Mouse (Mus musculus) thymus, adult 2 months (tissue): Measurements from ENCODE around the gene Aknad1. TPM values are rescaled to one million over a fixed set of nuclear protein-coding genes. Genes with fewer than 3 reads are reported as not detected.

Experiments
- DNase-seq: peaks from one replicate; pipeline ENCODE4 v3.0.0; 2021
- H3K27ac ChIP-seq: fragments of 200-500 bp; 2 replicates; pipeline ENCODE4 v1.5.1; 2012; ENCODE audit warnings: low read length, control low read depth; ENCODE audit not compliant: control insufficient read depth, insufficient read depth
- H3K27me3 ChIP-seq: fragments of 200-500 bp; 2 replicates; pipeline ENCODE4 v1.6.1; 2012; ENCODE audit warnings: mild to moderate bottlenecking, low read length, moderate library complexity, mixed read lengths; ENCODE audit not compliant: control insufficient read depth, insufficient read depth
- H3K36me3 ChIP-seq: fragments of 200-500 bp; 2 replicates; pipeline ENCODE4 v1.6.1; 2012; ENCODE audit warnings: mild to moderate bottlenecking, low read length, moderate library complexity; ENCODE audit not compliant: control insufficient read depth, insufficient read depth
- H3K4me1 ChIP-seq: fragments of 200-500 bp; replicated peaks from 2 replicates; pipeline ENCODE4 v1.6.1; 2012; ENCODE audit warnings: low read length; ENCODE audit not compliant: control insufficient read depth, insufficient read depth
- H3K4me3 ChIP-seq: fragments of 200-500 bp; 2 replicates; pipeline ENCODE4 v1.5.1; 2012; ENCODE audit warnings: mild to moderate bottlenecking, low read length, control low read depth, moderate library complexity; ENCODE audit not compliant: control insufficient read depth, insufficient read depth
- CTCF ChIP-seq: fragments of 200-500 bp; IDR thresholded peaks from 2 replicates; pipeline ENCODE4 v1.5.1; 2012; ENCODE audit warnings: mild to moderate bottlenecking, control low read depth, low read length, moderate library complexity, borderline replicate concordance; ENCODE audit not compliant: control insufficient read depth, poor library complexity, insufficient read depth; ENCODE audit errors: extremely low read depth
- POLR2A ChIP-seq: fragments of 200-500 bp; IDR thresholded peaks from 2 replicates; pipeline ENCODE4 v1.6.1; 2012; ENCODE audit warnings: mild to moderate bottlenecking, low read length, control low read depth, moderate library complexity; ENCODE audit not compliant: control insufficient read depth, poor library complexity, insufficient read depth; ENCODE audit errors: extremely low read depth
- WGBS: fragments of 180-500 bp; shearing (Covaris S2); methylation state at CpG from one replicate; pipeline ENCODE4 v1.1.7; 2018; 5-methylcytosine and 5-hydroxymethylcytosine counted together
- polyA plus RNA-seq: library from polyadenylated mRNA; depleted of rRNA; stranded (reverse); fragments of >200 nt; gene quantifications from 2 replicates; pipeline ENCODE4 v1.2.3, GENCODE M21; 2012

Gene Aknad1
- polyA plus RNA-seq, 1 experiment, result 0.05 TPM

- Histone ChIP-seq H3K36me3 (peaks cover 24% of the 10 kb centered on the region), H3K4me1 (0 out of 2 replicates have a peak, but pooled peaks cover 3% of the 10 kb centered on the region), H3K27me3 (no peaks in the 10 kb centered on the region), H3K27ac (no peak overlapping the region), H3K4me3 (no peak overlapping the region)
- TF ChIP-seq CTCF, result no peak
- no peak for TF ChIP-seq POLR2A
- DNase-seq, result no peak
Measured at GRCm38 (mm10) chr3:108792420-108792819, 53.0 kb downstream of the Aknad1 start.

DNA sequence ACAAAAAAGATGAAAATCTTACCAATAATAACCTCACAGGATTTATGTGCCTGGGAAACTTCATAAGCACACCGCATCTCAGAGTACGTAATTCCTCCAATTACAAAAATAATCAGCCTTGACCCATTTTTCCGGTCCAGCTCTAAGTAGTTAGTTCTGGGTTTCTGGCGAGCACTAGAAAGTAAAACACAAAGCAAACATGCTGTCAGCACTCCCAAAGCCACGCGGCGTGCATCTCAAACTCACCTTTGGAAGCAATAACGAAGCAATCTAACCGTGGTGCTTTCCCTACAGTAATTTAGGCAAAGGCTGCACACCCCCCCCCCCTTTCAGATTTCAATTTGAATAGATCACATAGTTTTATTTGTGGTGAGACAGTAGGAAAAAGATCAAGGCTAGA lies 55.3 kb downstream of the Aknad1 start:
- no peak overlapping the region for H3K27ac ChIP-seq
- no peaks in the 10 kb centered on the region for H3K27me3 ChIP-seq
- H3K36me3 ChIP-seq, result peaks cover 40% of the 10 kb centered on the region
- TF ChIP-seq POLR2A (no peak), CTCF (no peak)
- H3K4me3 ChIP-seq, result no peak overlapping the region
- 95% methylated on average over 9 of the region's 9 CpGs for WGBS
- 0 out of 2 replicates have a peak, but pooled peaks cover 3% of the 10 kb centered on the region for H3K4me1 ChIP-seq
- no peak for DNase-seq

GRCm38 (mm10) chr3:108795554-108796299 lies 56.3 kb downstream of the Aknad1 start:
- Histone ChIP-seq H3K4me3 (no peak overlapping the region), H3K36me3 (peaks cover 50% of the 10 kb centered on the region), H3K27me3 (no peaks in the 10 kb centered on the region), H3K4me1 (0 out of 2 replicates have a peak, but pooled peaks cover 3% of the 10 kb centered on the region), H3K27ac (0 out of 2 replicates have a peak overlapping the region, but pooled peaks have one; percentile 31)
- 49% methylated on average over 7 of the region's 7 CpGs for WGBS
- DNase-seq, result no peak
- TF ChIP-seq POLR2A (no peak), CTCF (no peak)

GRCm38 (mm10) chr3:108796386-108796785 lies 56.9 kb downstream of the Aknad1 start:
- TF ChIP-seq POLR2A (no peak), CTCF (no peak)
- Histone ChIP-seq H3K27ac (peak overlapping the region; percentile 16; the same call in 1 of the 2 replicates), H3K27me3 (no peaks in the 10 kb centered on the region), H3K36me3 (peaks cover 56% of the 10 kb centered on the region), H3K4me1 (0 out of 2 replicates have a peak, but pooled peaks cover 3% of the 10 kb centered on the region), H3K4me3 (no peak overlapping the region)
- 95% methylated on average over 4 of the region's 4 CpGs for WGBS
- DNase-seq, result no peak

DNA sequence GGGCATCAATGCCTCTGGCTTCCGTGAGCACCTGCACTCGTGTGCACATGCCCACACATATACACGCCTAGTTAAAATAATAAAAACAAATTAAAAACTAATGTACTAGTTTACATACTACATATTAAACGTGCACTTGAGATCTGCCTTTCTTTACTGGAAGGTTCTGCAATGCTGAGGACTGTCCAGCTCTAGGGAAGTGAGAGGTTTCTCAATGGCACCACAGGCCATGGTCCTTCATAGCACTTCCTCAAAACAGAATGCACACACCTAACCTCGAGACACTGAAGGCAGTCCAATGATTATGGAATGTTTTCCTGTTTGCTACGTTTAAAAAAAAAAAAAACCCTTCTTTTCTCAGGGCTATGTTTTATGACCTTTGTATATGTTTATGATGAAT lies 58.3 kb downstream of the Aknad1 start:
- Histone ChIP-seq H3K36me3 (peaks cover 59% of the 10 kb centered on the region), H3K27ac (no peak overlapping the region), H3K4me1 (0 out of 2 replicates have a peak, but pooled peaks cover 3% of the 10 kb centered on the region), H3K4me3 (no peak overlapping the region), H3K27me3 (no peaks in the 10 kb centered on the region)
- 87% methylated on average over 6 of the region's 6 CpGs for WGBS
- DNase-seq, result no peak
- TF ChIP-seq CTCF (no peak), POLR2A (no peak)

- H3K36me3 ChIP-seq, result peaks cover 65% of the 10 kb centered on the region
- H3K27ac ChIP-seq, result no peak overlapping the region
- H3K27me3 ChIP-seq, result no peaks in the 10 kb centered on the region
- H3K4me1 ChIP-seq, result 0 out of 2 replicates have a peak, but pooled peaks cover 3% of the 10 kb centered on the region
- no peak for DNase-seq
- H3K4me3 ChIP-seq, result no peak overlapping the region
- TF ChIP-seq POLR2A, result no peak
- no peak for TF ChIP-seq CTCF
- WGBS, result 91% methylated on average over 2 of the region's 2 CpGs
Measured at GRCm38 (mm10) chr3:108798375-108798774, 58.9 kb downstream of the Aknad1 start.
